In genomic region chr13:53120906-53121305, GRCm38 (mm10) we compare ENCODE assay signal across 9 mouse cellular contexts.
DNase-seq lines count a peak whose midpoint lies in the region; ATAC-seq lines count a peak whose summit lies in the region.
"Had no signal": no experiment of that assay in that cellular context is flagged by ENCODE, and none has a peak within 500 bp of the region (broad histone marks: within the 10 kb centered on the region; RNA-seq: fewer than 3 reads in every experiment).

No protein-coding gene starts in this region.

- H3K9ac ChIP-seq in kidney, embryonic 15.5 days, result no peak overlapping the region
- H3K9ac ChIP-seq in midbrain, embryonic 13.5 days (replicated peaks), result 0 out of 2 replicates have a peak overlapping the region, but pooled peaks have one; percentile 42
- H3K9ac ChIP-seq: liver, postnatal 0 days had no signal

- H3K36me3 ChIP-seq in kidney, embryonic 15.5 days, result peaks cover 12% of the 10 kb centered on the region
- peaks cover 19% of the 10 kb centered on the region for H3K36me3 ChIP-seq in hindbrain, embryonic 10.5 days
- no peaks in the 10 kb centered on the region for H3K36me3 ChIP-seq in midbrain, embryonic 13.5 days

- ATAC-seq in kidney, embryonic 15.5 days (replicated peaks; ENCODE audit: low FRiP score), result peak; percentile 29; the same call in 1 of the 2 replicates
- 0 out of 2 replicates have a peak, but pooled peaks have one; percentile 25 for ATAC-seq in midbrain, embryonic 13.5 days
- ATAC-seq: liver, postnatal 0 days had no signal

- H3K4me3 ChIP-seq in kidney, embryonic 15.5 days (replicated peaks), result no peak overlapping the region
- 0 out of 2 replicates have a peak overlapping the region, but pooled peaks have one; percentile 11 for H3K4me3 ChIP-seq in hindbrain, embryonic 10.5 days
- no peak overlapping the region for H3K4me3 ChIP-seq in midbrain, embryonic 13.5 days (replicated peaks)

- 43% methylated on average over 11 of the region's 11 CpGs for WGBS in kidney, embryonic 15.5 days
- WGBS in hindbrain, embryonic 10.5 days, result 25% methylated on average over 11 of the region's 11 CpGs
- WGBS in midbrain, embryonic 13.5 days, result 21% methylated on average over 11 of the region's 11 CpGs

- 0 out of 2 replicates have a peak overlapping the region, but pooled peaks have one; percentile 16 for H3K4me2 ChIP-seq in kidney, embryonic 15.5 days
- peak overlapping the region; percentile 32 for H3K4me2 ChIP-seq in midbrain, embryonic 13.5 days (replicated peaks)

- peaks cover 10% of the 10 kb centered on the region; the same call in 1 of the 2 replicates for H3K27me3 ChIP-seq in kidney, embryonic 15.5 days
- H3K27me3 ChIP-seq in hindbrain, embryonic 10.5 days (ENCODE audit: insufficient read depth, poor library complexity, severe bottlenecking), result no peaks in the 10 kb centered on the region
- H3K27me3 ChIP-seq in midbrain, embryonic 13.5 days, result no peaks in the 10 kb centered on the region

- H3K9me3 ChIP-seq in kidney, embryonic 15.5 days (replicated peaks), result no peaks in the 10 kb centered on the region
- no peaks in the 10 kb centered on the region for H3K9me3 ChIP-seq in hindbrain, embryonic 10.5 days
- H3K9me3 ChIP-seq in midbrain, embryonic 13.5 days, result no peaks in the 10 kb centered on the region

- peaks cover 24% of the 10 kb centered on the region for H3K4me1 ChIP-seq in kidney, embryonic 15.5 days
- peaks cover 18% of the 10 kb centered on the region for H3K4me1 ChIP-seq in hindbrain, embryonic 10.5 days (replicated peaks)
- peaks cover 15% of the 10 kb centered on the region for H3K4me1 ChIP-seq in midbrain, embryonic 13.5 days (replicated peaks)

- DNase-seq in kidney, adult 9 months, result no peak
- DNase-seq in brain, adult 2 months (ENCODE audit: low read depth, low spot score), result peak; percentile 22
- peak; percentile 47 for DNase-seq in hindbrain, embryonic 10.5 days (ENCODE audit: low spot score)
- no peak for DNase-seq in testis, postnatal 14 days (ENCODE audit: low spot score)
- DNase-seq in thymus, postnatal 4 days, result no peak
- DNase-seq in thymus, adult 18-20 months, result no peak
- DNase-seq: liver, postnatal 0 days had no signal

- H3K27ac ChIP-seq in kidney, embryonic 15.5 days, result 0 out of 2 replicates have a peak overlapping the region, but pooled peaks have one; percentile 27
- peak overlapping the region; percentile 31 for H3K27ac ChIP-seq in hindbrain, embryonic 10.5 days
- no peak overlapping the region for H3K27ac ChIP-seq in midbrain, embryonic 13.5 days

Comparison
In these comparisons a context has a peak if more than half of its experiments do, and no peak if none do; other contexts are left out.
1. DNase-seq: peak in brain, adult 2 months (single experiment) and hindbrain, embryonic 10.5 days (single experiment); none in kidney, adult 9 months (single experiment), testis, postnatal 14 days (single experiment), thymus, postnatal 4 days (single experiment) and thymus, adult 18-20 months (0 of 2).